8 mouse cellular contexts compared by ENCODE assay signal in genomic region chr4:147905090-147905659, GRCm38 (mm10). TPM values are rescaled to one million over a fixed set of nuclear protein-coding genes. Genes with fewer than 3 reads are reported as not detected.
A peak's percentile ranks its signal among the peaks of the same experiment; 100 is the strongest.
DNase-seq lines count a peak whose midpoint lies in the region; ATAC-seq and TF ChIP-seq lines count a peak whose summit lies in the region.

No protein-coding gene starts in this region.

- H3K27me3 ChIP-seq in heart, embryonic 13.5 days (replicated peaks), result no peaks in the 10 kb centered on the region
- no peaks in the 10 kb centered on the region for H3K27me3 ChIP-seq in MEL (ENCODE audit: control insufficient read depth in 1 of 2, insufficient read depth in 2 of 2, low read length in 2 of 2)
- H3K27me3 ChIP-seq in forebrain, embryonic 14.5 days (replicated peaks; ENCODE audit: control insufficient read depth, insufficient read depth, low read length), result no peaks in the 10 kb centered on the region
- H3K27me3 ChIP-seq in liver, embryonic 13.5 days, result no peaks in the 10 kb centered on the region

- TF ChIP-seq RAD21 in MEL (IDR thresholded peaks at IDR 0.05; ENCODE audit: low read depth, low read length), result no peak

- peaks cover 19% of the 10 kb centered on the region for H3K79me2 ChIP-seq in MEL (ENCODE audit: control insufficient read depth, insufficient read depth, low read length, poor library complexity)

- no peak for DNase-seq in heart, adult 18-20 months
- no peak for DNase-seq in MEL (ENCODE audit: low read depth, low spot score)
- DNase-seq in forebrain, embryonic 14.5 days (ENCODE audit: low spot score), result peak; percentile 30
- DNase-seq in liver, embryonic 13.5 days, result no peak
- DNase-seq in urinary bladder, postnatal 25 days (ENCODE audit: low spot score), result no peak
- no peak for DNase-seq in spleen, adult 18-20 months
- no peak for DNase-seq in urinary bladder, adult 2 months (ENCODE audit: low spot score)

- peak overlapping the region; percentile 95 for H3K4me3 ChIP-seq in heart, embryonic 13.5 days
- peak overlapping the region; percentile 48 to 100 for H3K4me3 ChIP-seq in MEL (ENCODE audit: control insufficient read depth in 1 of 2, insufficient read depth in 1 of 2, low read depth in 2 of 2, low read length in 2 of 2)
- H3K4me3 ChIP-seq in forebrain, embryonic 14.5 days (ENCODE audit: low read depth, low read length), result peak overlapping the region; percentile 88
- H3K4me3 ChIP-seq in liver, embryonic 13.5 days (replicated peaks), result peak overlapping the region; percentile 95

- H3K9me3 ChIP-seq in heart, embryonic 13.5 days, result no peaks in the 10 kb centered on the region
- no peaks in the 10 kb centered on the region for H3K9me3 ChIP-seq in MEL (replicated peaks; ENCODE audit: insufficient read depth, low read length)
- H3K9me3 ChIP-seq in forebrain, embryonic 14.5 days (replicated peaks; ENCODE audit: control insufficient read depth, low read length), result no peaks in the 10 kb centered on the region
- no peaks in the 10 kb centered on the region for H3K9me3 ChIP-seq in liver, embryonic 13.5 days (replicated peaks)

- peaks cover 45% of the 10 kb centered on the region for H3K36me3 ChIP-seq in heart, embryonic 13.5 days
- H3K36me3 ChIP-seq in MEL (ENCODE audit: control insufficient read depth in 1 of 2, insufficient read depth in 2 of 2, low read length in 2 of 2), result peaks cover 0 to 12% of the 10 kb centered on the region in 2 experiments; a peak in 3 of 4 replicates
- peaks cover 19% of the 10 kb centered on the region for H3K36me3 ChIP-seq in forebrain, embryonic 14.5 days (ENCODE audit: control insufficient read depth, insufficient read depth, low read length)
- peaks cover 22% of the 10 kb centered on the region for H3K36me3 ChIP-seq in liver, embryonic 13.5 days

- TF ChIP-seq CTCF in MEL (IDR thresholded peaks at IDR 0.05 in 2 of 3, conservative IDR thresholded peaks at IDR 0.05 in 1 of 3; ENCODE audit: control insufficient read depth in 1 of 3, insufficient read depth in 1 of 3, low read depth in 2 of 3, low read length in 3 of 3, poor library complexity in 1 of 3, severe bottlenecking in 1 of 3), result no peak

- peak overlapping the region; percentile 97 for H3K9ac ChIP-seq in heart, embryonic 13.5 days
- peak overlapping the region; percentile 57 for H3K9ac ChIP-seq in MEL (ENCODE audit: control insufficient read depth, low read depth, low read length, poor library complexity, severe bottlenecking)
- peak overlapping the region; percentile 81 for H3K9ac ChIP-seq in forebrain, embryonic 14.5 days (ENCODE audit: low read length)
- H3K9ac ChIP-seq in liver, embryonic 13.5 days, result peak overlapping the region; percentile 91

- no peak for TF ChIP-seq POLR2A in MEL (IDR thresholded peaks at IDR 0.05; ENCODE audit: control insufficient read depth in 1 of 2, insufficient read depth in 1 of 2, low read depth in 1 of 2, low read length in 2 of 2, poor library complexity in 1 of 2)

- WGBS in heart, embryonic 13.5 days, result 4% methylated on average over 8 of the region's 8 CpGs
- WGBS in forebrain, embryonic 14.5 days, result under 1% methylated on average over 8 of the region's 8 CpGs
- under 1% methylated on average over 8 of the region's 8 CpGs for WGBS in liver, embryonic 13.5 days (ENCODE audit: insufficient replicate concordance)

- TF ChIP-seq EP300 in MEL (IDR thresholded peaks at IDR 0.05; ENCODE audit: low read depth in 1 of 2, low read length in 2 of 2), result no peak

- no peak for ATAC-seq in heart, embryonic 13.5 days (ENCODE audit: extremely low read depth, insufficient number of reproducible peaks, low FRiP score, low TSS enrichment)
- peak; percentile 49 for ATAC-seq in forebrain, embryonic 14.5 days
- peak; percentile 13 for ATAC-seq in liver, embryonic 13.5 days (ENCODE audit: low read depth)

- H3K27ac ChIP-seq in heart, embryonic 13.5 days (replicated peaks), result peak overlapping the region; percentile 92
- H3K27ac ChIP-seq in MEL (ENCODE audit: control insufficient read depth, low read depth, low read length), result no peak overlapping the region
- H3K27ac ChIP-seq in forebrain, embryonic 14.5 days (ENCODE audit: low read depth, low read length), result peak overlapping the region; percentile 30; the same call in 1 of the 2 replicates
- H3K27ac ChIP-seq in liver, embryonic 13.5 days, result peak overlapping the region; percentile 19; the same call in 1 of the 2 replicates

- H3K4me2 ChIP-seq in heart, embryonic 13.5 days, result peak overlapping the region; percentile 86
- H3K4me2 ChIP-seq in forebrain, embryonic 14.5 days (ENCODE audit: low read length), result peak overlapping the region; percentile 61
- H3K4me2 ChIP-seq in liver, embryonic 13.5 days, result peak overlapping the region; percentile 84

- peaks cover 43% of the 10 kb centered on the region for H3K4me1 ChIP-seq in heart, embryonic 13.5 days
- H3K4me1 ChIP-seq in MEL (ENCODE audit: control insufficient read depth in 1 of 2, insufficient read depth in 2 of 2, low read length in 2 of 2), result peaks cover 0 to 22% of the 10 kb centered on the region in 2 experiments
- H3K4me1 ChIP-seq in forebrain, embryonic 14.5 days (ENCODE audit: control insufficient read depth, insufficient read depth, low read length), result peaks cover 4% of the 10 kb centered on the region
- peaks cover 28% of the 10 kb centered on the region for H3K4me1 ChIP-seq in liver, embryonic 13.5 days (replicated peaks)

TF ChIP-seq in MEL, 35 proteins besides CTCF, POLR2A, EP300 and RAD21 (continues in another document):
- no peak for TF ChIP-seq TCF12 (IDR thresholded peaks at IDR 0.05; ENCODE audit: low read depth, low read length)
- TF ChIP-seq ZNF384 (IDR thresholded peaks at IDR 0.05; ENCODE audit: low read depth, low read length), result no peak
- no peak for TF ChIP-seq GATA1 (IDR thresholded peaks at IDR 0.05; ENCODE audit: low read depth, low read length)
- no peak for TF ChIP-seq USF1 (IDR thresholded peaks at IDR 0.05; ENCODE audit: low read depth, low read length)
- no peak for TF ChIP-seq MEF2A (IDR thresholded peaks at IDR 0.05; ENCODE audit: extremely low read depth, insufficient replicate concordance, low read depth, low read length, poor library complexity, severe bottlenecking)
- no peak for TF ChIP-seq JUND (IDR thresholded peaks at IDR 0.05; ENCODE audit: low read depth, low read length)
- no peak for TF ChIP-seq GABPA (IDR thresholded peaks at IDR 0.05; ENCODE audit: low read depth, low read length)
- TF ChIP-seq HCFC1 (IDR thresholded peaks at IDR 0.05; ENCODE audit: low read depth, low read length), result no peak
- TF ChIP-seq TAL1 (IDR thresholded peaks at IDR 0.05; ENCODE audit: low read length), result no peak

RNA-seq across cellular contexts. Expression of gene Mfn2, which starts 0.7 kb away (rescaled TPM):
- polyA plus RNA-seq in heart, embryonic 13.5 days (2015; fragmentation: Nextera tagmentation; extraction: Ambion mirVana), result 102 and 105 TPM in 2 replicates
- total RNA-seq in heart, adult 18-20 months (2021), result 100 to 1,000 TPM; 623 to 655 TPM
- 16.0 and 19.0 TPM in 2 replicates for total RNA-seq in MEL (2012; rRNA removed)
- 10 to 100 TPM in 1 of 2 experiments, not detected in 1; 32.8 TPM for polyA plus RNA-seq in MEL (2012; ENCODE audit: insufficient read depth in 1 of 2, insufficient read length in 2 of 2, low read depth in 1 of 2, low replicate concordance in 2 of 2, missing spikeins in 1 of 2)
- polyA plus RNA-seq in forebrain, embryonic 14.5 days (2014; fragmentation: Nextera tagmentation; extraction: Ambion mirVana), result 33.8 and 50.1 TPM in 2 replicates
- polyA plus RNA-seq in liver, embryonic 13.5 days (2015; fragmentation: Nextera tagmentation; extraction: Ambion mirVana), result 17.7 and 21.0 TPM in 2 replicates
- polyA plus RNA-seq in urinary bladder, adult 2 months (2012; rRNA removed), result 49.7 and 68.9 TPM in 2 replicates

RNA-seq across cellular contexts. Expression of gene Plod1, which starts 31.4 kb away (rescaled TPM):
- 43.7 and 49.2 TPM in 2 replicates for polyA plus RNA-seq in heart, embryonic 13.5 days (2015; fragmentation: Nextera tagmentation; extraction: Ambion mirVana)
- 10 to 100 TPM; 61.0 to 65.3 TPM for total RNA-seq in heart, adult 18-20 months (2021)
- 7.2 and 8.2 TPM in 2 replicates for total RNA-seq in MEL (2012; rRNA removed)
- polyA plus RNA-seq in MEL (2012; ENCODE audit: insufficient read depth in 1 of 2, insufficient read length in 2 of 2, low read depth in 1 of 2, low replicate concordance in 2 of 2, missing spikeins in 1 of 2), result 10 to 100 TPM in 1 of 2 experiments, not detected in 1; 20.8 TPM
- 15.0 and 18.8 TPM in 2 replicates for polyA plus RNA-seq in forebrain, embryonic 14.5 days (2014; fragmentation: Nextera tagmentation; extraction: Ambion mirVana)
- 24.9 and 28.3 TPM in 2 replicates for polyA plus RNA-seq in liver, embryonic 13.5 days (2015; fragmentation: Nextera tagmentation; extraction: Ambion mirVana)
- 42.5 and 50.1 TPM in 2 replicates for polyA plus RNA-seq in urinary bladder, adult 2 months (2012; rRNA removed)

RNA-seq across cellular contexts. Expression of gene 2510039O18Rik, which starts 35.5 kb away (rescaled TPM):
- polyA plus RNA-seq in heart, embryonic 13.5 days (2015; fragmentation: Nextera tagmentation; extraction: Ambion mirVana), result 12.4 and 13.0 TPM in 2 replicates
- total RNA-seq in heart, adult 18-20 months (2021), result 10 to 100 TPM; 38.1 to 43.1 TPM
- 41.3 and 48.3 TPM in 2 replicates for total RNA-seq in MEL (2012; rRNA removed)
- 10 to 100 TPM in 1 of 2 experiments, not detected in 1; 59.9 TPM for polyA plus RNA-seq in MEL (2012; ENCODE audit: insufficient read depth in 1 of 2, insufficient read length in 2 of 2, low read depth in 1 of 2, low replicate concordance in 2 of 2, missing spikeins in 1 of 2)
- polyA plus RNA-seq in forebrain, embryonic 14.5 days (2014; fragmentation: Nextera tagmentation; extraction: Ambion mirVana), result 12.5 TPM in 2 replicates
- 6.8 and 7.1 TPM in 2 replicates for polyA plus RNA-seq in liver, embryonic 13.5 days (2015; fragmentation: Nextera tagmentation; extraction: Ambion mirVana)
- 47.0 and 48.2 TPM in 2 replicates for polyA plus RNA-seq in urinary bladder, adult 2 months (2012; rRNA removed)

RNA-seq across cellular contexts. Expression of gene Fv1, which starts 36.4 kb away (rescaled TPM):
- 7.5 and 8.0 TPM in 2 replicates for polyA plus RNA-seq in heart, embryonic 13.5 days (2015; fragmentation: Nextera tagmentation; extraction: Ambion mirVana)
- total RNA-seq in heart, adult 18-20 months (2021), result 10 to 100 TPM; 17.2 to 22.3 TPM
- 3.0 and 3.8 TPM in 2 replicates for total RNA-seq in MEL (2012; rRNA removed)
- 1 to 10 TPM in 1 of 2 experiments, not detected in 1; 4.6 TPM for polyA plus RNA-seq in MEL (2012; ENCODE audit: insufficient read depth in 1 of 2, insufficient read length in 2 of 2, low read depth in 1 of 2, low replicate concordance in 2 of 2, missing spikeins in 1 of 2)
- polyA plus RNA-seq in forebrain, embryonic 14.5 days (2014; fragmentation: Nextera tagmentation; extraction: Ambion mirVana), result 9.5 and 10.2 TPM in 2 replicates
- 2.5 and 3.5 TPM in 2 replicates for polyA plus RNA-seq in liver, embryonic 13.5 days (2015; fragmentation: Nextera tagmentation; extraction: Ambion mirVana)
- polyA plus RNA-seq in urinary bladder, adult 2 months (2012; rRNA removed), result 6.8 and 7.6 TPM in 2 replicates

RNA-seq across cellular contexts. Expression of gene Miip, which starts 36.6 kb away (rescaled TPM):
- 27.2 and 27.6 TPM in 2 replicates for polyA plus RNA-seq in heart, embryonic 13.5 days (2015; fragmentation: Nextera tagmentation; extraction: Ambion mirVana)
- 1 to 10 TPM; 4.6 to 7.5 TPM for total RNA-seq in heart, adult 18-20 months (2021)
- 19.0 and 22.8 TPM in 2 replicates for total RNA-seq in MEL (2012; rRNA removed)
- 10 to 100 TPM in 1 of 2 experiments, not detected in 1; 31.4 TPM for polyA plus RNA-seq in MEL (2012; ENCODE audit: insufficient read depth in 1 of 2, insufficient read length in 2 of 2, low read depth in 1 of 2, low replicate concordance in 2 of 2, missing spikeins in 1 of 2)
- 36.6 and 37.1 TPM in 2 replicates for polyA plus RNA-seq in forebrain, embryonic 14.5 days (2014; fragmentation: Nextera tagmentation; extraction: Ambion mirVana)
- 25.7 and 29.1 TPM in 2 replicates for polyA plus RNA-seq in liver, embryonic 13.5 days (2015; fragmentation: Nextera tagmentation; extraction: Ambion mirVana)
- 43.3 and 57.4 TPM in 2 replicates for polyA plus RNA-seq in urinary bladder, adult 2 months (2012; rRNA removed)
